Mouse (Mus musculus): ENCODE measurements around the gene Vash1. TPM values are rescaled to one million over a fixed set of nuclear protein-coding genes. Genes with fewer than 3 reads are reported as not detected.

Vash1 gene
- polyA plus RNA-seq, 2 experiments = 0.61 to 0.65 TPM

- no peak for DNase-seq (ENCODE audit: low read depth in 3 of 3, low spot score in 3 of 3)
Measured at GRCm38 (mm10) chr12:86646831-86647230, 31.7 kb upstream of the Vash1 start.

GRCm38 (mm10) chr12:86647279-86647678 is 31.2 kb upstream of the Vash1 start:
- Histone ChIP-seq H3K4me2 (ENCODE audit: low read depth) (no peak overlapping the region), H3K9ac (replicated peaks) (no peak overlapping the region), H3K27me3 (ENCODE audit: control insufficient read depth, insufficient read depth, low read length) (no peaks in the 10 kb centered on the region), H3K4me1 (replicated peaks; ENCODE audit: control insufficient read depth in 2 of 2, insufficient read depth in 2 of 2, low read length in 1 of 2) (no peaks in the 10 kb centered on the region), H3K36me3 (replicated peaks; ENCODE audit: control insufficient read depth, insufficient read depth, low read depth) (no peaks in the 10 kb centered on the region), H3K4me3 (ENCODE audit: insufficient read depth in 1 of 2, low read depth in 2 of 2, low read length in 2 of 2) (no peak overlapping the region), H3K27ac (no peak overlapping the region), H3K9me3 (ENCODE audit: control insufficient read depth, low read length) (no peaks in the 10 kb centered on the region)
- WGBS (ENCODE audit: insufficient replicate concordance) = 67% methylated on average over 9 of the region's 9 CpGs
- no peak for TF ChIP-seq CTCF (IDR thresholded peaks at IDR 0.05; ENCODE audit: low read depth)
- no peak for TF ChIP-seq EP300 (IDR thresholded peaks at IDR 0.05; ENCODE audit: low read depth)
- ATAC-seq (ENCODE audit: insufficient read depth) (no peak), DNase-seq (ENCODE audit: low read depth in 3 of 3, low spot score in 3 of 3) (no peak)

More at GRCm38 (mm10) chr12:86646831-86647230, 31.7 kb upstream of the Vash1 start:
- Histone ChIP-seq H3K27ac (no peak overlapping the region), H3K4me1 (replicated peaks; ENCODE audit: control insufficient read depth in 2 of 2, insufficient read depth in 2 of 2, low read length in 1 of 2) (no peaks in the 10 kb centered on the region), H3K36me3 (replicated peaks; ENCODE audit: control insufficient read depth, insufficient read depth, low read depth) (no peaks in the 10 kb centered on the region), H3K9me3 (ENCODE audit: control insufficient read depth, low read length) (no peaks in the 10 kb centered on the region), H3K4me2 (ENCODE audit: low read depth) (no peak overlapping the region), H3K27me3 (ENCODE audit: control insufficient read depth, insufficient read depth, low read length) (no peaks in the 10 kb centered on the region), H3K4me3 (ENCODE audit: insufficient read depth in 1 of 2, low read depth in 2 of 2, low read length in 2 of 2) (no peak overlapping the region), H3K9ac (replicated peaks) (no peak overlapping the region)
- no peak for ATAC-seq (ENCODE audit: insufficient read depth)
- 54% methylated on average over 9 of the region's 9 CpGs for WGBS (ENCODE audit: insufficient replicate concordance)
- TF ChIP-seq EP300 (IDR thresholded peaks at IDR 0.05; ENCODE audit: low read depth) = no peak
- TF ChIP-seq CTCF (IDR thresholded peaks at IDR 0.05; ENCODE audit: low read depth) = no peak

- Histone ChIP-seq H3K36me3 (replicated peaks; ENCODE audit: control insufficient read depth, insufficient read depth, low read depth) (no peaks in the 10 kb centered on the region), H3K9me3 (ENCODE audit: control insufficient read depth, low read length) (no peaks in the 10 kb centered on the region), H3K4me3 (ENCODE audit: insufficient read depth in 1 of 2, low read depth in 2 of 2, low read length in 2 of 2) (no peak overlapping the region), H3K4me1 (replicated peaks; ENCODE audit: control insufficient read depth in 2 of 2, insufficient read depth in 2 of 2, low read length in 1 of 2) (no peaks in the 10 kb centered on the region; a peak in 1 of 4 replicates), H3K27me3 (ENCODE audit: control insufficient read depth, insufficient read depth, low read length) (no peaks in the 10 kb centered on the region), H3K27ac (no peak overlapping the region), H3K4me2 (ENCODE audit: low read depth) (no peak overlapping the region), H3K9ac (replicated peaks) (no peak overlapping the region)
- no peak for DNase-seq (ENCODE audit: low read depth in 3 of 3, low spot score in 3 of 3)
- ATAC-seq (ENCODE audit: insufficient read depth) = no peak
- whole genome bisulfite sequencing (ENCODE audit: insufficient replicate concordance) = 72% methylated on average over 5 of the region's 5 CpGs
- no peak for TF ChIP-seq CTCF (IDR thresholded peaks at IDR 0.05; ENCODE audit: low read depth)
- TF ChIP-seq EP300 (IDR thresholded peaks at IDR 0.05; ENCODE audit: low read depth) = no peak
Measured at GRCm38 (mm10) chr12:86647736-86648135, 30.8 kb upstream of the Vash1 start.

GRCm38 (mm10) chr12:86648489-86648888 is 30.0 kb upstream of the Vash1 start:
- H3K4me3 ChIP-seq (ENCODE audit: insufficient read depth in 1 of 2, low read depth in 2 of 2, low read length in 2 of 2) = no peak overlapping the region
- no peaks in the 10 kb centered on the region for H3K9me3 ChIP-seq (ENCODE audit: control insufficient read depth, low read length)
- H3K27ac ChIP-seq = no peak overlapping the region
- no peak for TF ChIP-seq EP300 (IDR thresholded peaks at IDR 0.05; ENCODE audit: low read depth)
- no peak for TF ChIP-seq CTCF (IDR thresholded peaks at IDR 0.05; ENCODE audit: low read depth)
- ATAC-seq (ENCODE audit: insufficient read depth) (no peak), DNase-seq (ENCODE audit: low read depth in 3 of 3, low spot score in 3 of 3) (no peak)
- H3K4me2 ChIP-seq (ENCODE audit: low read depth) = no peak overlapping the region
- no peaks in the 10 kb centered on the region; a peak in 1 of 4 replicates for H3K4me1 ChIP-seq (replicated peaks; ENCODE audit: control insufficient read depth in 2 of 2, insufficient read depth in 2 of 2, low read length in 1 of 2)
- H3K27me3 ChIP-seq (ENCODE audit: control insufficient read depth, insufficient read depth, low read length) = no peaks in the 10 kb centered on the region
- no peaks in the 10 kb centered on the region for H3K36me3 ChIP-seq (replicated peaks; ENCODE audit: control insufficient read depth, insufficient read depth, low read depth)
- WGBS (ENCODE audit: insufficient replicate concordance) = 48% methylated on average over 3 of the region's 3 CpGs
- H3K9ac ChIP-seq (replicated peaks) = no peak overlapping the region

- no peak overlapping the region for H3K9ac ChIP-seq (replicated peaks)
- no peak overlapping the region for H3K27ac ChIP-seq
- ATAC-seq (ENCODE audit: insufficient read depth) (no peak), DNase-seq (ENCODE audit: low read depth in 3 of 3, low spot score in 3 of 3) (no peak)
- no peak for TF ChIP-seq EP300 (IDR thresholded peaks at IDR 0.05; ENCODE audit: low read depth)
- 71% methylated on average over 8 of the region's 8 CpGs for WGBS (ENCODE audit: insufficient replicate concordance)
- H3K27me3 ChIP-seq (ENCODE audit: control insufficient read depth, insufficient read depth, low read length) = no peaks in the 10 kb centered on the region
- H3K9me3 ChIP-seq (ENCODE audit: control insufficient read depth, low read length) = no peaks in the 10 kb centered on the region
- H3K36me3 ChIP-seq (replicated peaks; ENCODE audit: control insufficient read depth, insufficient read depth, low read depth) = no peaks in the 10 kb centered on the region
- H3K4me1 ChIP-seq (replicated peaks; ENCODE audit: control insufficient read depth in 2 of 2, insufficient read depth in 2 of 2, low read length in 1 of 2) = no peaks in the 10 kb centered on the region; a peak in 1 of 4 replicates
- H3K4me3 ChIP-seq (ENCODE audit: insufficient read depth in 1 of 2, low read depth in 2 of 2, low read length in 2 of 2) = no peak overlapping the region
- no peak overlapping the region for H3K4me2 ChIP-seq (ENCODE audit: low read depth)
Measured at GRCm38 (mm10) chr12:86651301-86651860, 27.1 kb upstream of the Vash1 start.

All from liver, embryonic 14.5 days (tissue).